Mouse (Mus musculus): Measurements from ENCODE around the gene S100a8.
A peak's percentile ranks its signal among the peaks of the same experiment; 100 is the strongest.

S100a8 gene

GRCm38 (mm10) chr3:90678656-90679055 lies 9.9 kb downstream of the S100a8 start:
- DNase-seq (ENCODE audit: low spot score in 2 of 2): no peak

- no peak for DNase-seq (ENCODE audit: low spot score in 2 of 2)
Measured at GRCm38 (mm10) chr3:90683929-90684328, 15.2 kb downstream of the S100a8 start.

- no peak for DNase-seq (ENCODE audit: low spot score in 2 of 2)
Measured at GRCm38 (mm10) chr3:90686835-90687234, 18.1 kb downstream of the S100a8 start.

- no peak for DNase-seq (ENCODE audit: low spot score in 2 of 2)
Measured at GRCm38 (mm10) chr3:90693496-90693895, 24.7 kb downstream of the S100a8 start.

GRCm38 (mm10) chr3:90695613-90696012 lies 26.8 kb downstream of the S100a8 start, which contains the start of gene S100a9:
Gene S100a9 (minus strand): TSS chr3:90695721.
- DNase-seq (ENCODE audit: low spot score in 2 of 2): no peak

GRCm38 (mm10) chr3:90702244-90702643 lies 33.5 kb downstream of the S100a8 start:
- DNase-seq (ENCODE audit: low spot score in 2 of 2): no peak

GRCm38 (mm10) chr3:90708523-90709202 lies 39.9 kb downstream of the S100a8 start:
- DNase-seq (ENCODE audit: low spot score in 2 of 2): peak; percentile 2 to 29

GRCm38 (mm10) chr3:90709591-90710460 lies 41.0 kb downstream of the S100a8 start:
- DNase-seq (ENCODE audit: low spot score in 2 of 2): peak; percentile 87 to 91

Data from frontal cortex, postnatal 36 days (tissue).